Mouse (Mus musculus): Measurements from ENCODE around the gene Gm49388.

Gm49388 gene

DNA sequence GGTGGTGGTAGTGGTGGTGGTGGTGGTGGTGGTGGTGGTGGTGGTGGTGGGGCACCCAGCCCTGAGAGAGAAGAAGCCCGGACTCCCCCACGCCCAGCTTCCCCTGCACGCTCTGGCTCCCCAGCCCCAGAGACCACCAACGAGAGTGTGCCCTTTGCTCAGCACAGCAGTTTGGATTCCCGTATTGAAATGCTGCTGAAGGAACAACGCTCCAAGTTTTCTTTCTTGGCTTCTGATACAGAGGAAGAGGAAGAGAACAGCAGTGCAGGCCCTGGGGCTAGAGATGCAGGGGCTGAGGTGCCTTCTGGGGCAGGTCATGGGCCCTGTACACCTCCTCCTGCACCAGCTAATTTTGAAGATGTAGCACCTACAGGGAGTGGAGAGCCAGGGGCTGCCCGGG is at the start of gene Gm49388:
Gene Gm49388, plus strand, starts transcription at position 301 of the 400 bp plus-strand sequence.
- DNase-seq: no peak

DNA sequence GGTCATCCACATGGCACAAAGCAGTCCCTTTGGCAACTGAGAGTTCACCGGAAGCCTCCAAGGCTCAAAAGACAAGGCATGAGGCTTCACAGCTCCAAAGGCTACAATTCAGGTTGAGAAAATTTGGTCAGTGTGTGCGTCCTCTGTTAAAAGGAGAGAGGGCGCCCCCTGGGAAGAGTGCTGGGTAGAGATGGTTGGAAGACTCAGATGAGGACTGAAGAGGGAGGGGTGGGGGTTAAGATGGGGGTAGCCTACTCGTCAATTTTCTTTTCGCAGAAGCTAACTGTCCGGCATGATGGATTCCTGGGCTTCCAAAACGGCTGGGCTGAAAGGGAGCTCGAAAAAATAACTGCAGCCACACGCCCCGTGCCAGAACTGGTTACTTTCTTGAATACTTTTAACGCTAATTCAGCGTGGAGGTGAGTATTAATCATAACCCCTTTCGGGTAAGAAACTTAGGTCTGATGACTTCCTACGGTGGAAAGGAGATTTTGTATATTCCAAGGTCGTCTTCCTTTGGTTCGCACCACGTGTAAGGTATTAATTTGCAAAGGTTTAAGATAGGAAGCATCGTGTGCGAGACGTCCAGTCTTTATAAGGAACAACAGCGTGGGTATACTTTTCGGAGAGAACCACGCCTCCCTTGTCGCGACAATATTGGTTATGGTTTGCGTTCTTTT is 40.9 kb upstream of the Gm49388 start, which contains the start of gene Fbxl19:
Gene Fbxl19, plus strand, starts transcription at position 178 of the 680 bp plus-strand sequence.
- DNase-seq: peak; percentile 78

GRCm38 (mm10) chr7:127745251-127745651 is 40.2 kb upstream of the Gm49388 start:
- DNase-seq: peak; percentile 88

- DNase-seq: peak; percentile 85
Observed at GRCm38 (mm10) chr7:127745652-127746493, 39.5 kb upstream of the Gm49388 start.

DNA sequence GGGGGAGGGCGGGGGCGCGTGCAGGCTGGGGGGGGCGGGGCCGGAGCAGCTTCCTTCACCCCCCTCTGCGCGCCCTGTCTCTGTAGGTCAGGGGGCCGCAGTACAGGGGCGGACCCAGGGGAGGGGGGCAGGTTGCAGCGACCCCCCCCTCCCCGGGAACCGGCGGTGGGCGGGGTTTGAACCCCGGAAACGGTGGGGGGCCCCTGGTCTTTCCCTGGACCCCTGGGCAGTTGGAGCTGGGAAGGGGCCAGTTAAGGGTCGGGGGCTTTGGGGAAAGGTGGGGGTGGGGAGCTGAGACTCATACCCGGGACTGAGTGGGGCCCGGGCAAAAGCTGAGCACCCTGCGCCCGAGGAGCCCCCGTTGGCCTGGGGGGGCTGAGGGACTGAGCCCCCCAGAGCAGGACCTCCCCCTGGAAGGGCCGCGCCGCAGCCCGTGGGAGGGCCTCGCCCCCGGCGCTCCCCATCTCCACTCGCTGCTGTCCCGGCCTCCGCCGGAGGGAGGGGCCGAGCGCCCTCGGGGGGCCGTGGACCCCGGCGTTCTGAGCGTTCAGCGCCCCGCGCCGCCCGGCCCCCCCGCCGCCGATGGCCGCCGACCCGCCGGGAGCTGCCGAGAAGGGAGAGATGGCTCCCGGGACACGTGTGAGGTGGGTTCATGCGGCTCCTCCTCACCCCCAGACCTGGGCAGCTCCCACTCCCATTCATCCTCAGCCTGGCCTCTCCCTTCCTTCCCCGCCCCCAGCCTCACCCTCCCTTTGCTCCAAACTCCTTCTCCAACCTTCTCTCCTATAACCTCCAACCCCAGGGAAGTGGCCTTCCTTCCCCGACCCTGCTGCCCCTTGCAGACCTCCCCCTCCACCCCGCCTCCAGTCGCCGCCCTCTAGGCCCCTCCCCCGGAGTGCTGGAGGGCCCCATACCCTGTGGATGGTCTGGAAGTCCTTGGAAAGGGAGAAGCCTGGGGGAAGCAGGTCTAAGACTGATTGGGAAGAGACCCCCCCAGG is 38.6 kb upstream of the Gm49388 start:
- DNase-seq: peak; percentile 50

- no peak for DNase-seq
Observed at GRCm38 (mm10) chr7:127747559-127748234, 37.7 kb upstream of the Gm49388 start.

DNA sequence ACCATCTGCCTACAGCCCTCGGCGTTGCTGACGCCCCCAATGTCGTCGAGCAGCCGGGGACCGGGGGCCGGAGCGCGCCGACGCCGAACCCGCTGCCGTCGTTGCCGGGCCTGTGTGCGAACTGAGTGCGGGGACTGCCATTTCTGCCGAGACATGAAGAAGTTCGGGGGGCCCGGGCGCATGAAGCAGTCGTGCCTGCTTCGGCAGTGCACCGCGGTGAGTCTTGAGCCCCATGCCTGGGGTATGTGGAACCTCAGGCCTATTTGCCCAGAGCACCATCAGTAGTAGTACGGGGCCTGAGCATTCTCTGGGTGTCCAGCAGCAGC is 37.2 kb upstream of the Gm49388 start:
- no peak for DNase-seq

GRCm38 (mm10) chr7:127750131-127751127 is 35.0 kb upstream of the Gm49388 start:
- no peak for DNase-seq

DNA sequence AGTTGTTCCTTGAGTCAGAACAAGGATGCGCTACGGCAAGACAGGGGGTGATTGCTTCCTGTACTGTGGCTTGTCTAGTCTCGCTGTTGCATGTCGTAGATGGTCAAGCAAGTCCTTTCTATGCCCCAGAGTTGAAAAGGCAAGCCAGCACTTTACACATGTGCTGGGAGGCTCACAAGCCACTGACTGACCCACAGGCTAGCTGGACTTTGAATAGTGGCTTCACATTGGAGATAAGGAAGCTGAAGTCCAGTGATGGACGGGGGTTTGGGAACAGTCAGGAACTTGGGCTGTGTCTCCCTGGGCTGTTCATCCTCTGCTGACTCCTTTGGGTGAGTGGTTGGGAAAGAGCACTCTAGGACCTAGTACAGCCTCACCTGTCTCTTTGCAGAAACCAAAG is 33.8 kb upstream of the Gm49388 start:
- no peak for DNase-seq

DNA sequence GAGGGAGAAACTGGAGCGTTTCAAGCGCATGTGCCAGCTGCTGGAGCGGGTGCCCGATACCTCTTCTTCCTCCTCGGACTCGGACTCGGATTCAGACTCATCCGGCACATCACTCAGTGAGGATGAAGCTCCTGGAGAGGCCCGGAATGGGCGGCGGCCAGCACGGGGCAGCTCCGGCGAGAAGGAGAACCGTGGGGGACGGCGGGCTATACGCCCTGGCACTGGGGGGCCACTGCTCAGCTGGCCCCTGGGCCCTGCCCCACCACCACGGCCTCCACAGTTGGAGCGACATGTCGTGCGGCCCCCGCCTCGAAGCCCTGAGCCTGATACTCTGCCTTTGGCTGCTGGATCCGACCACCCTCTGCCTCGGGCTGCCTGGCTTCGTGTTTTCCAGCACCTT is 33.3 kb upstream of the Gm49388 start:
- DNase-seq: no peak

DNA sequence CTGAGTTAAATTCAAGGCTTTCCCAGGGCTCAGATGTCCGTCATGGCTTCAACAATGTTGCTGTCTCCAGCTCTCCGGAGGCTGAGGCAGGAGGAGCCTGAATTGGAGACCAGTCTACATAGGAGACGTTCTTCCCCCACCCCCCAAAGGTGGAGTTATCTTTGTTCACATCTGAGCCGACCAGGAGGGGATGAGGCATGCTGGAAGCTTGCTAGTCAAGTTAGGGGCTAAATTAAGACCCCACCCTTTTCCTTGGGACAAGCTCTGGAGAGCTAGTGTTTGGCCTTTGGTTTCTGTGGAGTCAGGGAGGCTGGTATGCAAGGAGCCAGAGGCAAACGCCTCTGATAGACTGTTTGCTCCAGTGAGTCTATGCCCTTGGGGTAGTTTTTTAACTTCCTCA is 32.2 kb upstream of the Gm49388 start:
- DNase-seq: no peak

GRCm38 (mm10) chr7:127753741-127754140 is 31.7 kb upstream of the Gm49388 start:
- DNase-seq: no peak

DNA sequence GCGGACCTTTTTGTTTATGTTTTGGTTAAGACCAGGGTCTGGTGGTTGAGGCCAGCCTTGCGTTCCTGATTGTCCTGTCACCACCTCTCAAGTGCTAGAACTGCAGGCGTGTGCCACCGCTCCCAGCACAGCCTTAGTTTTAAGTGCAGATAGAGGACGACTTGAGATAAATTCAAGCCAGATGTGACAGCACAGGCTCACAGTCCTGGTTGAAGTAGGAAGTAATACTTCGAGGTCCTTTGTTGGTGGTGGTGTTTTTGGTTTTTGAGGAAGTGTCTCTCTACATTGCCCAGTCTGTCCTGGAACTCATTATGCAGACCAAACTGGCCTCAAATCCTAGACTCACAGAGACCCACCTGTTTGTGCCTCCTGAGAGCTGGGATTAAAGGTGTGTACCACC is 25.7 kb upstream of the Gm49388 start:
- DNase-seq: no peak

DNA sequence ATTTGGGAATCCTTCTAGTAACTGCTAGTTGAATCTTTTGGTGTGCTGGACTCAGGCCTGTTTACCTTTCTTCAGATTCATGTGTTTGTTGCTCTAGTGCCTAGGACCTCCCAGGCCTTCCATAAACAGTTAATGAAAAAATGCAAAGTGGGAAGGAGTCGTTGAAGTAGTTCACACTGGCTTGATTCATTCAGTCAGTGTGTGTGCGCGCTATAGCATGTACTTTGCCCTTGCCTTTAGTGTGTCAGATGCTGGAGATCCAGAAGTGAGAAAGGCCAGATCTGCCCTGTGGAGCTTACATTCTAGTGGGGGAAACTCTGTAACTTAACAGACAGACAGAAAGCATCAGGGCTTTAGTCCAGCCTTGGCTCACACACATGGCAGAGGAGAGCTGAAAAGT is 24.9 kb upstream of the Gm49388 start:
- DNase-seq: no peak

DNA sequence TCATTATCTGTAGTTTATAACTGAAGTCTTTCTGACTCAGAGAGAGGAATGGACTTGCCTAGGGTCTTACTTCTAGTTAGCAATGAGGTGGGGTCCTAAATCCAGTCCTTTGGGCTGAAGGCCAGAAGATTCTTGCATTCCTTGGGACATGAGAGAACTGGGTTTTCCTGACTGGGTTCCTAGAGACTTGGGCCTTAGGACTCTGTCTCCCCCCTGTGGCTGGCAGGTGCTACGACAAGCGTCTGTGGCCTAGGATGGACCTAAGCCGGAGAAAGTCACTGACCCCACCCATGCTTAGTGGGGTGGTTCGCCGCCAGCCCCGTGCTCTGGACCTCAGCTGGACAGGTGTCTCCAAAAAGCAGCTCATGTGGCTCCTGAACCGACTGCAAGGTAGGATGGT is 24.4 kb upstream of the Gm49388 start:
- peak; percentile 77 for DNase-seq

DNA sequence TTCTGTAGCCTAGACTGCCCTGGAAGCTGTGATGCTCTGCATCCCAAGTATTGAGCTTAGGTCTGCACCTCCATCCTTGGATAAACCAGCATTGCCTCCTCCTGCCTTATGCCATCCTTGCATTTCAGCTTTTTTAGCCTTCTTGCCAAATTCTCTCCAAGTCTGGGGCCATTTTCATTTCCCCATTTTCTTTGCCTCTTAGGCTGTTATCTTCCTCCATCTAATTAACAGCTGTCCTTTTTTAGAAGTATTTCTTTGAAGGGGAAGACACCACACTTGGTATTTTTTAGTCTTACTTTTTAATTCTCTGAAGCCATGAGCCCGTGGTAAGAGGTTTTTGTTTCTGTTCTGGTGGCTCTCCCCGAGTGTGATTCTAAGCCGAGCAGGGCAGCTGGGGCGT is 21.8 kb upstream of the Gm49388 start:
- no peak for DNase-seq

DNA sequence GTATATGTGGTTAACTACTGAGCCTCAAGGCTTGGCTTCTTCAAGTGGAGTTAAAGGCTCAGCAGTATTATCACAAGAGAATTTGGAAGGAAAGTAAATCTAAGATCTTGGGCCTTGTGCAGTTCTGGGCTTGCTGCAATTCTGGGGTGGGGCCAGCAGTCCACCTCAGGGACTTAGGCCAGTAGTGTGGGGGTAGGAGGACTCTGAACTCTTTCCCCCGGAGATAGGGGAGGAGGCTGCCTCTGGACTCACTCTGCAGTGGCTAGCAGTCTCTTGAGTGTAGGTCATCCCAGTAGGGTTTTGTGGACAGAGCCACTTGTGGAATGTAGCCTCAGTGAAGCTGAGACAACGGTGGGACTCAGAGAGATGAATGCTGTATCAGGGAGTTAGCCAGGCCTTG is 19.7 kb upstream of the Gm49388 start:
- no peak for DNase-seq

GRCm38 (mm10) chr7:127766851-127767609 is 18.4 kb upstream of the Gm49388 start:
- DNase-seq: peak; percentile 91

DNA sequence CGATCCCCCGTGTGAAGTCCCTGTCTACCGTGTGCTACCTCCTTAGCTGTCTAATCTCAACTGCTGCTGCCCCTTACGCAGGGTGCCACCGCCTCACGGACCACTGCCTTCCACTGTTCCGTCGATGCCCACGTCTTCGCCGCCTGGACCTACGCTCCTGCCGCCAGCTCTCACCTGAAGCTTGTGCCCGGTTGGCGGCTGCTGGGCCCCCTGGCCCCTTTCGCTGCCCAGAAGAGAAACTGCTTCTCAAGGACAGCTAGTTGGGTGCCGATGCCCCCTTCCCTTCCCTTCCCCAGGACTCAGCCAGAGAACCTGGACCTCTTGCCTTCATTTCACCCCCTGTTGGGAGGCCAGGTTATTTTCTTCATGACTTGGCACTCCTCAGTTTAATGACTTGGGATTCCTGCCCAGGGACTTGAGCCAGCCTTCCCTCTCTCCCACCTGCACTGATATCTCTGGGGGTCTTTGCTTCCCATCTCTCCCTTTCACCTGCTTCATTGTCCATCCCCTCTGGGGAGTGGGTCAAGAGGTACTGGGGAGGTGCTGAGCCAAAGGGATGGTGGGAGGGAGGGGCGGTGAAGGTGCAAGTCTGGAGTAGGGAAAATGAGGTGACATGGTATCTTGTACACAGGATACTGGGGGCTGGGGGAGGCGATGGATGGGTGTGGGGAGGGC is 17.6 kb upstream of the Gm49388 start:
- DNase-seq: no peak

All from liver (tissue).